Mouse (Mus musculus): ENCODE results near the gene Unc13d. TPM values are rescaled to one million over a fixed set of nuclear protein-coding genes. Genes with fewer than 3 reads are reported as not detected.
A peak's percentile ranks its signal among the peaks of the same experiment; 100 is the strongest.
"Not testable (repeated sequence)": the region's sequence is repeated elsewhere in the genome, so short reads cannot be mapped to it uniquely, and the experiment has no call there.

Unc13d gene
- polyA plus RNA-seq, 1 experiment from 2014 or later = 32.7 TPM

DNA sequence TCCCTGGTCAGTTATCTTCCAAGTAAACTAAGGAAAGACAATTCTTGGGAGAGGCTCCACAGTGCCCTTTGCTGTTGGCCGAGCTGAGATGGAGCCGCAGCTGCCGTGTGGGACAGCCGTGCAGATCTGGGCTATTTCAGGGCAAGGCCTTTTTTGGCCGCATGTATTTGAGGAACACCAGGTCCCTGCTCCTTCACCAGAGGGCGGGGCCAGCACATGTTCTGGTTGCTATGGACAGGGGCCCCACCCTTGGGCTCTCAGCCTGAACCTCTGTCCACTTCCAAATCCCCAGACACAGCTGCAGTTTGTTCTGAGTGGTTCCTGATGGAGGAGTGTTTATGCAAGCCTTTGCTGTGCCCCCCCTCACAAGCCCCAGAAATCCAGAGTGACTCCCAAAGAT lies 22.6 kb upstream of the Unc13d start:
- Histone ChIP-seq H3K9me3 (replicated peaks) (0 out of 2 replicates have a peak, but pooled peaks cover 4% of the 10 kb centered on the region), H3K27ac (peak overlapping the region; percentile 36; the same call in 1 of the 2 replicates), H3K36me3 (no peaks in the 10 kb centered on the region), H3K9ac (no peak overlapping the region), H3K27me3 (peaks cover under 1% of the 10 kb centered on the region; the same call in 1 of the 2 replicates), H3K4me1 (replicated peaks) (peaks cover 69% of the 10 kb centered on the region), H3K4me3 (replicated peaks) (no peak overlapping the region), H3K4me2 (no peak overlapping the region)
- ATAC-seq (ENCODE audit: low read depth) (no peak), DNase-seq (no peak)
- WGBS (ENCODE audit: insufficient replicate concordance) = 47% methylated on average over 6 of the region's 6 CpGs

- Histone ChIP-seq H3K4me2 (no peak overlapping the region), H3K4me3 (replicated peaks) (no peak overlapping the region), H3K36me3 (no peaks in the 10 kb centered on the region), H3K9me3 (replicated peaks) (0 out of 2 replicates have a peak, but pooled peaks cover 4% of the 10 kb centered on the region), H3K27ac (peak overlapping the region; percentile 36; the same call in 1 of the 2 replicates), H3K27me3 (no peaks in the 10 kb centered on the region), H3K4me1 (replicated peaks) (peaks cover 66% of the 10 kb centered on the region), H3K9ac (no peak overlapping the region)
- ATAC-seq (ENCODE audit: low read depth) (no peak), DNase-seq (no peak)
- WGBS (ENCODE audit: insufficient replicate concordance) = 34% methylated on average over 6 of the region's 6 CpGs
Measured at GRCm38 (mm10) chr11:116099462-116099861, 21.7 kb upstream of the Unc13d start.

- 58% methylated on average over 14 of the region's 14 CpGs for WGBS (ENCODE audit: insufficient replicate concordance)
- no peaks in the 10 kb centered on the region for H3K27me3 ChIP-seq
- H3K4me3 ChIP-seq (replicated peaks) = no peak overlapping the region
- peak overlapping the region; percentile 36; the same call in 1 of the 2 replicates for H3K27ac ChIP-seq
- no peaks in the 10 kb centered on the region for H3K36me3 ChIP-seq
- no peak overlapping the region for H3K4me2 ChIP-seq
- ATAC-seq (ENCODE audit: low read depth) (no peak), DNase-seq (no peak)
- 0 out of 2 replicates have a peak, but pooled peaks cover 4% of the 10 kb centered on the region for H3K9me3 ChIP-seq (replicated peaks)
- no peak overlapping the region; the same call in 1 of the 2 replicates for H3K9ac ChIP-seq
- peaks cover 66% of the 10 kb centered on the region for H3K4me1 ChIP-seq (replicated peaks)
Measured at GRCm38 (mm10) chr11:116098711-116099460, 21.1 kb upstream of the Unc13d start.

- Histone ChIP-seq H3K9me3 (replicated peaks) (0 out of 2 replicates have a peak, but pooled peaks cover 4% of the 10 kb centered on the region), H3K27me3 (no peaks in the 10 kb centered on the region), H3K4me2 (no peak overlapping the region), H3K4me3 (replicated peaks) (no peak overlapping the region), H3K4me1 (replicated peaks) (peaks cover 50% of the 10 kb centered on the region), H3K9ac (no peak overlapping the region), H3K27ac (no peak overlapping the region), H3K36me3 (no peaks in the 10 kb centered on the region)
- no peak for ATAC-seq (ENCODE audit: low read depth)
- DNase-seq = no peak
- WGBS (ENCODE audit: insufficient replicate concordance) = 71% methylated on average over 5 of the region's 5 CpGs
Measured at GRCm38 (mm10) chr11:116096213-116097108, 18.7 kb upstream of the Unc13d start.

DNA sequence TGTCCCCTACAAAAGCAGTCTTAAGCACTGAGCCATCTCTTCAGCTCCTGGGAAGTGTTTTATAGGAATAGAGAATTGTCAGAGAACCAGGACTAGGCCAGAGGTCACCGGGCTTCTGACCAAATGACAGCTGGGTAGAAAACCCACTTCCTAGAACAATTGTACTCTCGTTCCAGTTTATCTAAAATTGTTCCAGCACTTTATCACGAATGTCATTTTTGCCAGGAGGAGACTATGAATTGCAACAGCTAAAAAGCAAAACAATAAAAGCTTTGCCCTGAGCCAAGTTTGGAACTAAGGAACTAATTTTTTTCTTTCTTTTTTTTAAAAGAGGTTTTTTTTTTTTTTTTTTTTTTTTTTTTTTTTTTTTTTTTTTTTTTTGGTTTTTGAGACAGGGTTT lies 17.8 kb upstream of the Unc13d start:
- Histone ChIP-seq H3K4me1 (replicated peaks) (peaks cover 41% of the 10 kb centered on the region), H3K9me3 (replicated peaks) (0 out of 2 replicates have a peak, but pooled peaks cover 4% of the 10 kb centered on the region), H3K4me2 (no peak overlapping the region), H3K27me3 (no peaks in the 10 kb centered on the region), H3K9ac (no peak overlapping the region), H3K36me3 (no peaks in the 10 kb centered on the region), H3K27ac (0 out of 2 replicates have a peak overlapping the region, but pooled peaks have one; percentile 16), H3K4me3 (replicated peaks) (no peak overlapping the region)
- 17% methylated on average over 3 of the region's 3 CpGs for WGBS (ENCODE audit: insufficient replicate concordance)
- DNase-seq (no peak), ATAC-seq (ENCODE audit: low read depth) (no peak)

DNA sequence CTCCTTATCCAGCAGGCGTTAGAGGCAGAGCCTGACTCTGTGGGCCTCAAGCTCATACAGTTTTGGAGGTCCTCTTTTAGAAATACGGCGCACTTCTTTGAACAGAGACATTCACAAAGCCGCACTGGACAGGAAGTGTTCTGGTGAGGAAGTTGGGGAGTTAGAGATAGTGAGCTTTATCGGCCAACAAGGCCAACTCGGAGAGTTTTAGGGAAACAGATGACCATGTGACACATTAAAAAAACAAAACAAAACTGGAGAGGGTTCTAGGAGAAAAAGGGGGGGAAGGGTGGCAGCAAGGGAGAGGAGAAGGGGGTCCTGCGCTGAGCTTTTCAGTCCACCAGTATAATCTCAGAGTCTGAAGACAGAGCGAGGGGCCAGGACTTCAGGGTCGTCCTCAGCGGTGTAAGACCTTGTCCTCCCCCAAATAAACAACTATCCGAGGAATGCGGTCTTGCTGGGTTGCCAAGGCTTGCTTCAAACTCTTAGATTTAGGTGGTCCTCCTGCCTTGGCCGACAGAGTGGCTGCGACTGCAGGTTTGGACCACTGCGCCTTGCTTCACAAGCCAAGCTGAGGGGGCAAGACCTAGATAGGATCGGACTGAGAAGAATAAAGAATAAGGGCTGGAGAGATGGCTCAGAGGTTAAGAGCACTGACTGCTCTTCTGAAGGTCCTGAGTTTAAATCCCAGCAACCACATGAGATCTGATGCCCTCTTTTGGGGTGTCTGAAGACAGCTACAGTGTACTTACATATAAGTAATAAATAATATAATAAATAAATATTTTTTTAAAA lies 16.2 kb upstream of the Unc13d start:
- no peaks in the 10 kb centered on the region for H3K27me3 ChIP-seq
- DNase-seq (no peak), ATAC-seq (ENCODE audit: low read depth) (peak; percentile 51; the same call in 1 of the 2 replicates)
- 0 out of 2 replicates have a peak, but pooled peaks cover 4% of the 10 kb centered on the region for H3K9me3 ChIP-seq (replicated peaks)
- no peaks in the 10 kb centered on the region for H3K36me3 ChIP-seq
- H3K4me3 ChIP-seq (replicated peaks) = peak overlapping the region; percentile 21
- H3K9ac ChIP-seq = peak overlapping the region; percentile 40; the same call in 1 of the 2 replicates
- H3K4me2 ChIP-seq = peak overlapping the region; percentile 49
- H3K4me1 ChIP-seq (replicated peaks) = peaks cover 31% of the 10 kb centered on the region
- WGBS (ENCODE audit: insufficient replicate concordance) = 8% methylated on average over 16 of the region's 16 CpGs
- H3K27ac ChIP-seq = peak overlapping the region; percentile 77

DNA sequence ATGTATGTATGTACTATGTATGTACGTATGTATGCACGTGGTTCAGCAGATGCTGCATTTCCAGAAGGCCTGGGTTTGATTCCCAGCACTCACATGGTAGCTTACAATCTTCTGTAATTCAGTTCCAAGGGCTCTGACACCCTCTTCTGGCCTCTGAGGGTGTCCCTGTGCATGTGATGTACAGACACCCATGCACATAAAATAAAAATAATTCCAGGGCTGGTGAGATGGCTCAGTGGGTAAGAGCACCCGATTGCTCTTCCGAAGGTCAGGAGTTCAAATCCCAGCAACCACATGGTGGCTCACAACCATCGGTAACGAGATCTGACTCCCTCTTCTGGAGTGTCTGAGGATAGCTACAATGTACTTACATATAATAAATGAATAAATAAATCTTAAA lies 15.2 kb upstream of the Unc13d start:
- not testable (repeated sequence) for H3K9me3 ChIP-seq (replicated peaks); DNase-seq; H3K9ac ChIP-seq; H3K36me3 ChIP-seq; ATAC-seq (ENCODE audit: low read depth); H3K4me3 ChIP-seq (replicated peaks); H3K27me3 ChIP-seq; H3K4me2 ChIP-seq
- Histone ChIP-seq H3K27ac (peak overlapping the region; percentile 77; the same call in 1 of the 2 replicates), H3K4me1 (replicated peaks) (peaks cover 36% of the 10 kb centered on the region)
- WGBS (ENCODE audit: insufficient replicate concordance) = 76% methylated on average over 6 of the region's 6 CpGs

GRCm38 (mm10) chr11:116091591-116091990 lies 13.8 kb upstream of the Unc13d start:
- no peak overlapping the region for H3K4me3 ChIP-seq (replicated peaks)
- no peaks in the 10 kb centered on the region for H3K27me3 ChIP-seq
- H3K4me2 ChIP-seq = no peak overlapping the region
- no peak overlapping the region; the same call in 1 of the 2 replicates for H3K27ac ChIP-seq
- ATAC-seq (ENCODE audit: low read depth) (no peak), DNase-seq (no peak)
- 83% methylated on average over 6 of the region's 6 CpGs for WGBS (ENCODE audit: insufficient replicate concordance)
- 0 out of 2 replicates have a peak, but pooled peaks cover 1% of the 10 kb centered on the region for H3K9me3 ChIP-seq (replicated peaks)
- H3K36me3 ChIP-seq = no peaks in the 10 kb centered on the region
- H3K9ac ChIP-seq = no peak overlapping the region
- H3K4me1 ChIP-seq (replicated peaks) = peaks cover 40% of the 10 kb centered on the region

- H3K4me3 ChIP-seq (replicated peaks) = no peak overlapping the region
- 0 out of 2 replicates have a peak, but pooled peaks cover 4% of the 10 kb centered on the region for H3K36me3 ChIP-seq
- no peak overlapping the region for H3K4me2 ChIP-seq
- H3K9me3 ChIP-seq (replicated peaks) = no peaks in the 10 kb centered on the region
- no peaks in the 10 kb centered on the region for H3K27me3 ChIP-seq
- DNase-seq (no peak), ATAC-seq (ENCODE audit: low read depth) (no peak)
- H3K4me1 ChIP-seq (replicated peaks) = peaks cover 53% of the 10 kb centered on the region
- H3K27ac ChIP-seq = no peak overlapping the region
- 80% methylated on average over 6 of the region's 6 CpGs for WGBS (ENCODE audit: insufficient replicate concordance)
- no peak overlapping the region for H3K9ac ChIP-seq
Measured at GRCm38 (mm10) chr11:116089545-116089944, 11.8 kb upstream of the Unc13d start.

- ATAC-seq (ENCODE audit: low read depth) = no peak
- Histone ChIP-seq H3K36me3 (peaks cover 10% of the 10 kb centered on the region; the same call in 1 of the 2 replicates), H3K9me3 (replicated peaks) (no peaks in the 10 kb centered on the region), H3K4me1 (replicated peaks) (peaks cover 53% of the 10 kb centered on the region), H3K4me3 (replicated peaks) (no peak overlapping the region), H3K27me3 (no peaks in the 10 kb centered on the region), H3K27ac (peak overlapping the region; percentile 79), H3K4me2 (peak overlapping the region; percentile 76; the same call in 1 of the 2 replicates), H3K9ac (peak overlapping the region; percentile 26; the same call in 1 of the 2 replicates)
- 31% methylated on average over 11 of the region's 11 CpGs for WGBS (ENCODE audit: insufficient replicate concordance)
- DNase-seq = no peak
Measured at GRCm38 (mm10) chr11:116088741-116089394, 11.1 kb upstream of the Unc13d start.

Measured in liver, embryonic 13.5 days (tissue).